Mouse (Mus musculus) neural tube, embryonic 12.5 days (tissue): ENCODE data around the gene Lin7b. TPM values are rescaled to one million over a fixed set of nuclear protein-coding genes. Genes with fewer than 3 reads are reported as not detected.
"Not testable (repeated sequence)": the region's sequence is repeated elsewhere in the genome, so short reads cannot be mapped to it uniquely, and the experiment has no call there.

ENCODE experiments used
- ATAC-seq: fragments of 200-750 bp; cut with Nextera tagmentation; 2 replicates; pipeline ENCODE4 v1.8.0; 2017; ENCODE audit warnings: low read depth, mild to moderate bottlenecking, moderate TSS enrichment, moderate library complexity; ENCODE audit not compliant: low FRiP score
- H3K27ac ChIP-seq: fragments of 300-500 bp; sonication (generic); 2 replicates; pipeline ENCODE4 v1.5.1; 2016
- H3K27me3 ChIP-seq: fragments of 300-500 bp; sonication (generic); replicated peaks from 2 replicates; pipeline ENCODE4 v1.6.1; 2016; ENCODE audit warnings: mild to moderate bottlenecking
- H3K36me3 ChIP-seq: fragments of 300-500 bp; sonication (generic); 2 replicates; pipeline ENCODE4 v1.6.1; 2016; ENCODE audit warnings: mild to moderate bottlenecking
- H3K4me1 ChIP-seq: fragments of 300-500 bp; sonication (generic); 2 replicates; pipeline ENCODE4 v1.6.1; 2016
- H3K4me2 ChIP-seq: fragments of 300-500 bp; sonication (generic); replicated peaks from 2 replicates; pipeline ENCODE4 v1.6.1; 2016; ENCODE audit warnings: mild to moderate bottlenecking
- H3K4me3 ChIP-seq: fragments of 300-500 bp; sonication (generic); 2 replicates; pipeline ENCODE4 v1.5.1; 2016
- H3K9ac ChIP-seq: fragments of 300-500 bp; sonication (generic); 2 replicates; pipeline ENCODE4 v1.6.1; 2016; ENCODE audit warnings: mild to moderate bottlenecking
- H3K9me3 ChIP-seq: fragments of 300-500 bp; sonication (generic); 2 replicates; pipeline ENCODE4 v1.6.1; 2016; ENCODE audit warnings: mild to moderate bottlenecking
- WGBS: fragments of 180-500 bp; shearing (Covaris S2); methylation state at CpG from one replicate; pipeline ENCODE4 v1.1.7; 2016; 5-methylcytosine and 5-hydroxymethylcytosine counted together
- polyA plus RNA-seq: library from polyadenylated mRNA; unstranded; fragments of >200 nt; fragmentation: Nextera tagmentation; extraction: Ambion mirVana; gene quantifications from 2 replicates; pipeline ENCODE4 v1.2.1, GENCODE M21; 2016

Lin7b gene
- polyA plus RNA-seq, 1 experiment from 2014 or later = 3.5 TPM

DNA sequence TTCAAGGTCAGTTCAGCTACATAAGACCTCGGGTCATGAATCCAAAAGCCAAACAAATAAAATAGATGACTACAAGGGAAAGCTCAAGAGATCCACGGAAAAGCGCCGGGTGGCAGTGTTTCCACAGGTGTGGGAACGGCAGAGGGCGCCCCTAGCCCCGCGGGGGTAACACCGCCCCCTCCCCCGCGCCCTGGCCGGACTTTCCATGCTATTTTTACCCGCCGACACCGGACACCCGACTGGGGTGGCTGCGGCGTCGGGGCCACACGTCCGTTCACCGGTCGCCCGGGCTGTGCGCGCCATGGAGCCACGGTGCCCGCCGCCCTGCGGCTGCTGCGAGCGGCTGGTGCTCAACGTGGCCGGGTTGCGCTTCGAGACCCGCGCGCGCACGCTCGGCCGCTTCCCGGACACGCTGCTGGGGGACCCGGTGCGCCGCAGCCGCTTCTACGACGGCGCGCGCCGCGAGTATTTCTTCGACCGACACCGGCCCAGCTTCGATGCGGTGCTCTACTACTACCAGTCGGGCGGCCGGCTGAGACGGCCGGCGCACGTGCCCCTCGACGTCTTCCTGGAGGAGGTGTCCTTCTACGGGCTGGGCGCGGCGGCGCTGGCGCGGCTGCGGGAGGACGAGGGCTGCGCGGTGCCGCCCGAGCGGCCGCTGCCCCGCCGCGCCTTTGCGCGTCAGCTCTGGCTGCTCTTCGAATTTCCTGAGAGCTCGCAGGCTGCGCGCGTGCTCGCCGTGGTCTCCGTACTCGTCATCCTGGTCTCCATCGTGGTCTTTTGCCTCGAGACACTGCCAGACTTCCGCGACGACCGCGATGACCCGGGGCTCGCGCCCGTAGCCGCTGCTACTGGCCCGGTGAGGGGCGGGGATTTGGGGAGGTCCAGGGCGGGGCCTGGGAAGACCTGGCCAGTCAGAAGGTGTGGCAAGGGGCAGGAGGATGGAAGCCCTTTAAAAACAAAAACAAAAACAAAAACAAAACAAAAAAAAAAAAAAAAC is 36.1 kb upstream of the Lin7b start:
- no peaks in the 10 kb centered on the region for H3K9me3 ChIP-seq
- WGBS = 2% methylated on average over 114 of the region's 114 CpGs
- no peaks in the 10 kb centered on the region for H3K36me3 ChIP-seq
- no peak for ATAC-seq
- peak overlapping the region; percentile 28; the same call in 1 of the 2 replicates for H3K4me3 ChIP-seq
- H3K4me2 ChIP-seq = peak overlapping the region; percentile 54
- no peak overlapping the region for H3K27ac ChIP-seq
- H3K4me1 ChIP-seq = peaks cover 8% of the 10 kb centered on the region
- peaks cover 63% of the 10 kb centered on the region for H3K27me3 ChIP-seq
- H3K9ac ChIP-seq = 0 out of 2 replicates have a peak overlapping the region, but pooled peaks have one; percentile 26

DNA sequence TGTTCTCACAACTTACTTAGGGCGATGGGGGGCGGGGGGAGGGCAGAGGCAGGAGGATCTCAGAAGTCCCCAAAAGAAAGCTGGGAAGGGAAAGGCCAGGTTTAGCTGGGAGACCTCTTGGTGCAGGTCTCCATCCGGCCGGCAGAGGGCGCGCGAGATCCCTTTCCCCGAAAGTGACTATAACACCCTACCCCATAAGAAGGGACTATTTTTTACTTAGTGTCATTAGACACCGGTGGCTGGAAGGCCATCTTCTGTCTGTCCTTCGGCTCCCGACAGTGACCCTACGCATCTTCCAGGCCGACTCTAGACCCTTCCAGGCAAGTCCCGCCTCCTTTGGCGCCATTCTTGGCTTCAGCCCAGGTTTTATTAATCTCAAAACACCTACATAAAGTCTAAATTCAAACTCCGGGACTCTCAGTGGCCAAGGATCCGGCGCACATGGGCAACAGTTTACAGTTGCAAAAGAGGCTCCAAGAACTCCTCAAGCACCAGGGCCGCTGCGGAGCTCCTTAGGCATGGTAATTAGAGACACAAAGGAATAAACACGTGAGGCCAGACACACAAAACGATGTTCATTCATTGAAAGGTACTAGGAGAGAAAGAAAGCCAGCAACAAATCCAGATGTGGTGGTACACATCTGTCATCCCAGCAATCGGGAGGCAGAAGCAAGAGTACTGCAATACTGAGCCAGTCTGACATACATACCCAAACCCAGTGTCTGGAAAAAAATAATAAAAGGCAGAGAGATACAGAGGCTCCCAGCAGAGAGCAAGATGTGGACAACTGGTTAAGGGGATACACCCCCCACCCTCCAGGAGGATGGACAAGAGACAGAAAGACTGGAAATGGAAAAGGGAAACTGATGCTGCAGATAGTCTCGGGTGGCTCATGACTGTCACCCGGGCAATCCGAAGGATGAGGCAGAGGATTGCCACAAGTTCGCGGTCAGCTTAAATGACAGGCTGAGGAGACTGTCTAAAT is 35.0 kb upstream of the Lin7b start, which contains the start of gene Kcna7:
Kcna7 (plus strand) TSS at position 563 of the 985 bp plus-strand sequence.
- ATAC-seq = no peak
- Histone ChIP-seq H3K27me3 (peaks cover 53% of the 10 kb centered on the region), H3K4me1 (peaks cover 8% of the 10 kb centered on the region), H3K4me3 (peak within 1 kb of the TSS; percentile 28; the same call in 1 of the 2 replicates), H3K36me3 (no peaks in the 10 kb centered on the region), H3K9me3 (no peaks in the 10 kb centered on the region), H3K27ac (no peak within 1 kb of the TSS), H3K9ac (0 out of 2 replicates have a peak within 1 kb of the TSS, but pooled peaks have one; percentile 26), H3K4me2 (peak within 1 kb of the TSS; percentile 54)
- WGBS = 10% methylated on average over 28 of the region's 28 CpGs

DNA sequence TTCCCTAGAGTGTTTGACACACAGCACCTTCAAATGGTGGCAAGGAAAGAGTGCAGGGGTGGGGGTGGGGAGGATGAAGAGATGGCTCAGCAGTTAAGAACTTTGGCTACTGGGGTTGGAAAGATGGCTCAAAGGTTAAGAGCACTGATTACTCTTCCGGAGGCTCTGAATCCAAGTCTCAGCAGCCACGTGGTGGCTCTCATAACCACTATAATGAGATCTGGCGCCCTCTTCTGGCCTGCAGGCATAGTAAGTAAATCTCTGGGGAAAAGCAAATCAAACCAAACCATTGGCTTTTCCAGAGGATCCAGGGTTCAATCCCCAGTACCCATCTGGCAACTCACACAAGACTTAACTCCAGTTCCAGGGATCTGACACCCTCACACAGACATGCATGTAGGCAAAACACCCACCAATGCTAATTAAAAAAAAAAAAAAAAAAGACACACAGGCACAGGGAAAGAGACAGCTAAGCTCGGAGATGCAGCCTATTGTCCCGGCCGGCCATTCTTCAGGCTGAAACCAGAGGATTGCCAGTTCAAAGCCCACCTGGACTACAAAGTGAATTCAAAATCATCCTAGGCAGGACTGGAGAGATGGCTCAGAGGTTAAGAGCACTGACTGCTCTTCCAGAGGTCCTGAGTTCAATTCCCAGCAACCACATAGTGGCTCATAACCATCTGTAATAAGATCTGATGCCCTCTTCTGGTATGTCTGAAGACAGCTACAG is 33.3 kb upstream of the Lin7b start:
- Histone ChIP-seq H3K36me3 (no peaks in the 10 kb centered on the region), H3K4me2 (no peak overlapping the region), H3K9me3 (no peaks in the 10 kb centered on the region), H3K4me1 (peaks cover 8% of the 10 kb centered on the region), H3K9ac (no peak overlapping the region), H3K27ac (no peak overlapping the region), H3K4me3 (no peak overlapping the region), H3K27me3 (peaks cover 36% of the 10 kb centered on the region)
- ATAC-seq = no peak
- 45% methylated on average over 6 of the region's 6 CpGs for WGBS

DNA sequence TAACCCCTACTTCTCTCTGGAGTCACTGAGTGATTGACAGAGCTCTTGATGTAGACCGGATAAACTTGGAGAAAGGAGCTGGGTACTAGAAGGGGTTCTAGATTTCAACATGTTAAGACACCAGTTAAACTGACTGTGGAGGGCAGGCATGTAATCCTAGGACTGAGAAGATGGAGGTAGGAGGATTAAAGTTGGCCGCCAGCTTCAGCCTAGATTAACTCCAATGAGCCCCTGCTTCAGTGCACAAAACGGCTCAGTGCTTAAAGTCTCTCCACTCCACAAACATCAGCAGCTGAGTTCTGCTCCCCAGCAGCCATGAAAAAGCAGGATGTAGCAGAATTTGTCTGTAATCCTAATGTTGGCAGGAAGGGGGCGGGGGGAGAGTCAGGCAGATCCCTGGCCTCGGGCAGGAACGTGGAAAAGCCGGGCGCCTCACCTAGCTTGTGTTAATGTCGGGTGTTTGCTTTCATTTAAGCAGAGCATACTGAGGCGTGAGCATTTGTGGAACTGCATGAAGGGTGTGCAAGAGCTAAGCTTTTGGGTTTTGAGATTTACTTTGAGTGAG is 31.2 kb upstream of the Lin7b start:
- Histone ChIP-seq H3K27me3 (peaks cover 15% of the 10 kb centered on the region), H3K9me3 (no peaks in the 10 kb centered on the region), H3K4me2 (no peak overlapping the region), H3K4me3 (no peak overlapping the region), H3K4me1 (peaks cover 6% of the 10 kb centered on the region), H3K27ac (no peak overlapping the region), H3K9ac (0 out of 2 replicates have a peak overlapping the region, but pooled peaks have one; percentile 29), H3K36me3 (no peaks in the 10 kb centered on the region)
- ATAC-seq = no peak
- 82% methylated on average over 10 of the region's 10 CpGs for WGBS

- Histone ChIP-seq H3K4me1 (peaks cover 21% of the 10 kb centered on the region), H3K27ac (no peak overlapping the region), H3K4me2 (no peak overlapping the region), H3K36me3 (peaks cover 9% of the 10 kb centered on the region), H3K4me3 (no peak overlapping the region), H3K9me3 (no peaks in the 10 kb centered on the region), H3K9ac (no peak overlapping the region), H3K27me3 (no peaks in the 10 kb centered on the region)
- WGBS = 88% methylated on average over 2 of the region's 2 CpGs
- no peak for ATAC-seq
Observed at GRCm38 (mm10) chr7:45396787-45397186, 26.4 kb upstream of the Lin7b start.

GRCm38 (mm10) chr7:45396337-45396775 is 26.0 kb upstream of the Lin7b start:
- not testable (repeated sequence) for H3K9ac ChIP-seq, H3K27ac ChIP-seq, H3K9me3 ChIP-seq, H3K27me3 ChIP-seq
- H3K36me3 ChIP-seq = peaks cover 13% of the 10 kb centered on the region
- WGBS = 6% methylated on average over 3 of the region's 3 CpGs
- peaks cover 21% of the 10 kb centered on the region for H3K4me1 ChIP-seq
- peak; percentile 66; the same call in 1 of the 2 replicates for ATAC-seq
- peak overlapping the region; percentile 98 for H3K4me2 ChIP-seq
- H3K4me3 ChIP-seq = peak overlapping the region; percentile 76

- WGBS = under 1% methylated on average over 60 of the region's 60 CpGs
- Histone ChIP-seq H3K36me3 (peaks cover 17% of the 10 kb centered on the region), H3K4me2 (peak within 1 kb of the TSS; percentile 98), H3K9ac (peak within 1 kb of the TSS; percentile 96), H3K9me3 (no peaks in the 10 kb centered on the region), H3K4me3 (peak within 1 kb of the TSS; percentile 76), H3K27ac (peak within 1 kb of the TSS; percentile 97), H3K27me3 (no peaks in the 10 kb centered on the region), H3K4me1 (peaks cover 21% of the 10 kb centered on the region)
- ATAC-seq = peak; percentile 97
Observed at GRCm38 (mm10) chr7:45395578-45396336, 25.4 kb upstream of the Lin7b start, which contains the start of gene Snrnp70. Gene Snrnp70 (minus strand): TSS chr7:45395742.

GRCm38 (mm10) chr7:45395129-45395541 is 24.8 kb upstream of the Lin7b start:
- no peaks in the 10 kb centered on the region for H3K9me3 ChIP-seq
- peak; percentile 85 for ATAC-seq
- peak overlapping the region; percentile 98 for H3K4me2 ChIP-seq
- H3K27me3 ChIP-seq = no peaks in the 10 kb centered on the region
- H3K27ac ChIP-seq = peak overlapping the region; percentile 97
- peaks cover 21% of the 10 kb centered on the region for H3K4me1 ChIP-seq
- peak overlapping the region; percentile 76 for H3K4me3 ChIP-seq
- peaks cover 24% of the 10 kb centered on the region for H3K36me3 ChIP-seq
- H3K9ac ChIP-seq = peak overlapping the region; percentile 96
- WGBS = 1% methylated on average over 19 of the region's 20 CpGs

GRCm38 (mm10) chr7:45386077-45386476 is 15.7 kb upstream of the Lin7b start:
- Histone ChIP-seq H3K27ac (no peak overlapping the region), H3K4me3 (no peak overlapping the region), H3K4me1 (no peaks in the 10 kb centered on the region), H3K27me3 (no peaks in the 10 kb centered on the region), H3K9me3 (no peaks in the 10 kb centered on the region), H3K9ac (no peak overlapping the region), H3K36me3 (peaks cover 96% of the 10 kb centered on the region), H3K4me2 (no peak overlapping the region)
- no peak for ATAC-seq
- WGBS = 95% methylated on average over 3 of the region's 3 CpGs

- Histone ChIP-seq H3K27ac (no peak overlapping the region), H3K4me2 (no peak overlapping the region), H3K9ac (no peak overlapping the region), H3K9me3 (no peaks in the 10 kb centered on the region), H3K4me3 (no peak overlapping the region), H3K27me3 (no peaks in the 10 kb centered on the region), H3K4me1 (no peaks in the 10 kb centered on the region), H3K36me3 (peaks cover 80% of the 10 kb centered on the region)
- ATAC-seq = no peak
- WGBS = 92% methylated on average over 1 of the region's 1 CpGs
Observed at GRCm38 (mm10) chr7:45376057-45376456, 5.7 kb upstream of the Lin7b start.
